Mouse (Mus musculus) heart, embryonic 16.5 days (tissue): Measurements from ENCODE around the gene Amy1. TPM values are rescaled to one million over a fixed set of nuclear protein-coding genes. Genes with fewer than 3 reads are reported as not detected.
A peak's percentile ranks its signal among the peaks of the same experiment; 100 is the strongest.
"Not testable (repeated sequence)": the region's sequence is repeated elsewhere in the genome, so short reads cannot be mapped to it uniquely, and the experiment has no call there.

Experiments
- ATAC-seq: fragments of 200-750 bp; cut with Nextera tagmentation; replicated peaks from 2 replicates; pipeline ENCODE4 v1.8.0; 2017; ENCODE audit warnings: moderate number of reproducible peaks; ENCODE audit not compliant: insufficient read depth, low FRiP score; ENCODE audit errors: extremely low read depth
- H3K27ac ChIP-seq: fragments of 300-500 bp; sonication (generic); 2 replicates; pipeline ENCODE4 v1.5.1; 2014; ENCODE audit warnings: mild to moderate bottlenecking, low read length, control low read depth, moderate library complexity
- H3K27me3 ChIP-seq: fragments of 300-500 bp; sonication (generic); 2 replicates; pipeline ENCODE4 v1.6.1; 2014; ENCODE audit warnings: low read length, mixed read lengths; ENCODE audit not compliant: control insufficient read depth, insufficient read depth
- H3K36me3 ChIP-seq: fragments of 300-500 bp; sonication (generic); 2 replicates; pipeline ENCODE4 v1.6.1; 2014; ENCODE audit not compliant: control insufficient read depth, insufficient read depth
- H3K4me1 ChIP-seq: fragments of 300-500 bp; sonication (generic); 2 replicates; pipeline ENCODE4 v1.6.1; 2014; ENCODE audit warnings: low read length, mixed read lengths; ENCODE audit not compliant: control insufficient read depth, insufficient read depth
- H3K4me2 ChIP-seq: fragments of 300-500 bp; sonication (generic); 2 replicates; pipeline ENCODE4 v1.6.1; 2014; ENCODE audit warnings: low read depth, mild to moderate bottlenecking, control low read depth, low read length
- H3K4me3 ChIP-seq: fragments of 300-500 bp; sonication (generic); 2 replicates; pipeline ENCODE4 v1.5.1; 2014; ENCODE audit warnings: mild to moderate bottlenecking, control low read depth, low read length
- H3K9ac ChIP-seq: fragments of 300-500 bp; sonication (generic); 2 replicates; pipeline ENCODE4 v1.6.1; 2014; ENCODE audit warnings: low read length, control low read depth
- H3K9me3 ChIP-seq: fragments of 300-500 bp; sonication (generic); replicated peaks from 2 replicates; pipeline ENCODE4 v1.6.1; 2016; ENCODE audit warnings: low read length; ENCODE audit not compliant: control insufficient read depth
- WGBS: fragments of 180-500 bp; shearing (Covaris S2); extraction: QIAGEN DNeasy Blood & Tissue Kit; methylation state at CpG from one replicate; pipeline ENCODE4 v1.1.7; 2014; 5-methylcytosine and 5-hydroxymethylcytosine counted together
- polyA plus RNA-seq: library from polyadenylated mRNA; unstranded; fragments of >200 nt; fragmentation: Nextera tagmentation; extraction: Ambion mirVana; gene quantifications from 2 replicates; pipeline ENCODE4 v1.2.1, GENCODE M21; 2015

The Amy1 gene
- polyA plus RNA-seq, result 1.1 and 1.4 TPM in 2 replicates

- 90% methylated on average over 2 of the region's 2 CpGs for WGBS
- peaks cover 12% of the 10 kb centered on the region for H3K36me3 ChIP-seq
- no peak within 1 kb of the TSS for H3K4me2 ChIP-seq
- H3K9me3 ChIP-seq, result no peaks in the 10 kb centered on the region
- no peak within 1 kb of the TSS for H3K9ac ChIP-seq
- no peak for ATAC-seq
- no peak within 1 kb of the TSS for H3K4me3 ChIP-seq
- no peaks in the 10 kb centered on the region for H3K4me1 ChIP-seq
- no peak within 1 kb of the TSS for H3K27ac ChIP-seq
- no peaks in the 10 kb centered on the region for H3K27me3 ChIP-seq
Measured at GRCm38 (mm10) chr3:113606599-113606998, at the start of gene Amy1. Gene Amy1 (minus strand): TSS chr3:113606699.

GRCm38 (mm10) chr3:113654335-113654734 lies 47.8 kb upstream of the Amy1 start:
- 75% methylated on average over 3 of the region's 3 CpGs for WGBS

GRCm38 (mm10) chr3:113651386-113651785 lies 44.9 kb upstream of the Amy1 start:
- H3K36me3 ChIP-seq, H3K9me3 ChIP-seq, H3K4me1 ChIP-seq, H3K4me3 ChIP-seq, ATAC-seq, H3K9ac ChIP-seq, H3K4me2 ChIP-seq, H3K27ac ChIP-seq, H3K27me3 ChIP-seq: not testable (repeated sequence)
- 37% methylated on average over 3 of the region's 3 CpGs for WGBS

More at GRCm38 (mm10) chr3:113654335-113654734, 47.8 kb upstream of the Amy1 start:
- Histone ChIP-seq H3K27ac (no peak overlapping the region), H3K9ac (no peak overlapping the region), H3K4me2 (no peak overlapping the region), H3K27me3 (no peaks in the 10 kb centered on the region), H3K9me3 (no peaks in the 10 kb centered on the region), H3K4me3 (no peak overlapping the region), H3K36me3 (no peaks in the 10 kb centered on the region), H3K4me1 (no peaks in the 10 kb centered on the region)
- no peak for ATAC-seq

- no peak overlapping the region for H3K4me2 ChIP-seq
- H3K4me1 ChIP-seq, result no peaks in the 10 kb centered on the region
- no peak overlapping the region for H3K4me3 ChIP-seq
- no peak for ATAC-seq
- no peak overlapping the region for H3K9ac ChIP-seq
- WGBS, result 69% methylated on average over 1 of the region's 1 CpGs
- H3K9me3 ChIP-seq, result no peaks in the 10 kb centered on the region
- no peaks in the 10 kb centered on the region for H3K36me3 ChIP-seq
- no peaks in the 10 kb centered on the region for H3K27me3 ChIP-seq
- no peak overlapping the region for H3K27ac ChIP-seq
Measured at GRCm38 (mm10) chr3:113639545-113639944, 33.0 kb upstream of the Amy1 start.

- no peak for ATAC-seq
- H3K27me3 ChIP-seq, result no peaks in the 10 kb centered on the region
- H3K36me3 ChIP-seq, result no peaks in the 10 kb centered on the region
- no peak overlapping the region for H3K9ac ChIP-seq
- no peak overlapping the region for H3K4me2 ChIP-seq
- no peak overlapping the region for H3K27ac ChIP-seq
- H3K4me3 ChIP-seq, result no peak overlapping the region
- H3K4me1 ChIP-seq, result peaks cover 9% of the 10 kb centered on the region; the same call in 1 of the 2 replicates
- no peaks in the 10 kb centered on the region for H3K9me3 ChIP-seq
Measured at GRCm38 (mm10) chr3:113634220-113634619, 27.7 kb upstream of the Amy1 start.

- Histone ChIP-seq H3K4me1 (peaks cover 11% of the 10 kb centered on the region; the same call in 1 of the 2 replicates), H3K27ac (no peak overlapping the region), H3K4me3 (no peak overlapping the region), H3K4me2 (no peak overlapping the region), H3K36me3 (peaks cover 3% of the 10 kb centered on the region; the same call in 1 of the 2 replicates), H3K9ac (no peak overlapping the region), H3K9me3 (no peaks in the 10 kb centered on the region), H3K27me3 (no peaks in the 10 kb centered on the region)
- ATAC-seq, result no peak
Measured at GRCm38 (mm10) chr3:113631611-113632010, 25.1 kb upstream of the Amy1 start.

- 8% methylated on average over 13 of the region's 13 CpGs for WGBS
Measured at GRCm38 (mm10) chr3:113630564-113630963, 24.1 kb upstream of the Amy1 start.

DNA sequence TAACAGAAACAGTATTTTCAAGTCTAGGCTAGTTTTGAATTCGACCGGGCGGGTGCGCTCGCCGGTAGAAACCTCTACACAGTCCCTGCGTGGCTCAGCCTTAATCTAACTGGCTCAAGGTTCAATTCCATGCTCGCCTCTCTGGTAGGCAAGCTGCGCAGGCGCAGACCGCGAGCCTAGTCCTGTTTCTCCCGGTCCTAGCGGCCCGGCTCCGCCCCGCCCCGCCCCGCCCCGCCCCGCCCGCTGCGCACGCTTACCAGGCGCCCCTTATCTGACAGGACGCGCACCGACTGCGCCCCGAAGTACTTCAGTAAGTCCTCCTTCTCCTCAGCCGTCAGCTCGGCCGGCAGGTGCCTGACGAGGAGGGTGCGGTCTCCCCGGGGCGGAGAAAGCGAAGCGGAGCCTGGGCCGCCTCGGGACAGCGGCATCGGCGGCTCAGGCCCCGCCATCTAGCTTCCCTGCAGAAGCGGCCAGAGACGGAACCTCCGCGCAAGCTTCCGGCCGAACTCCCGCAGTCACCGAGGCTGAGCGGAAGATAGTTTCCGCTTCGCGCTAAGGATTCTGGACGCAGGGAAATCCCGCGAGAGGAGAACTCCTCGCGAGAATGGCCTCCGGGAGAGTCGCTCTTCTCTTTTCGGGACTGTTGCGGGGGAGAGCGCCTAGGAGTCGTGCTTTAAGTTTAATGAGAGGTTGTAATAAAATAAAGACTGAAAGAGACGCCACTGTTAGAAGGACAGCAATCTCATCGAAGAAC lies 23.3 kb upstream of the Amy1 start, which contains the start of gene Rnpc3:
TSS of gene Rnpc3 (minus strand) at position 544 of the 754 bp plus-strand sequence.
- Histone ChIP-seq H3K4me1 (peaks cover 11% of the 10 kb centered on the region; the same call in 1 of the 2 replicates), H3K9me3 (no peaks in the 10 kb centered on the region), H3K4me3 (peak within 1 kb of the TSS; percentile 79), H3K27ac (peak within 1 kb of the TSS; percentile 100), H3K4me2 (peak within 1 kb of the TSS; percentile 79), H3K27me3 (no peaks in the 10 kb centered on the region), H3K36me3 (peaks cover 3% of the 10 kb centered on the region), H3K9ac (peak within 1 kb of the TSS; percentile 88)
- peak; percentile 98 for ATAC-seq
- WGBS, result under 1% methylated on average over 62 of the region's 70 CpGs

More at GRCm38 (mm10) chr3:113630564-113630963, 24.1 kb upstream of the Amy1 start:
- peaks cover 11% of the 10 kb centered on the region; the same call in 1 of the 2 replicates for H3K4me1 ChIP-seq
- H3K4me3 ChIP-seq, result peak overlapping the region; percentile 79
- H3K9me3 ChIP-seq, result no peaks in the 10 kb centered on the region
- peak overlapping the region; percentile 100 for H3K27ac ChIP-seq
- ATAC-seq, result no peak
- H3K36me3 ChIP-seq, result peaks cover 3% of the 10 kb centered on the region; the same call in 1 of the 2 replicates
- H3K4me2 ChIP-seq, result peak overlapping the region; percentile 79
- H3K27me3 ChIP-seq, result no peaks in the 10 kb centered on the region
- H3K9ac ChIP-seq, result peak overlapping the region; percentile 88

DNA sequence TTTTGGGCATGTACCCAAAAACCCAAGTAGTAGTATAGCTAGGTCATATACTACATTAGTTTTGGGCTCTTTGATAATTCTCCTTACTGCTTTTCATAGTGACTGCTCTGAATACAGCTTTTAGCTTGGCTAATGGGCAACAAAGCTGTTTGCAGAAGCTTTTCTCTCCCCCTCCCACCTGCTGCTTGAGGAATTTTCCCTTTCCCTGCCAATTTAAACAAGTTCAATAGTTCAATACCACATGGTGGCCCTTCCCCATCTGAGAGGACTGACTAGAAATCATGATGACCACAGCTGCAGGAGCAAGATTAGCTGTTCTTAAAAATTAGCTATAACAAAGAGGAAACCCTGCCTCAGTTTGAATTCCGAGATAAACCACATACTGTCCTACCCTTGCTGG lies 15.7 kb downstream of the Amy1 start:
- no peak overlapping the region for H3K4me3 ChIP-seq
- ATAC-seq, result no peak
- H3K27ac ChIP-seq, result no peak overlapping the region
- WGBS, result 73% methylated on average over 1 of the region's 1 CpGs
- H3K4me1 ChIP-seq, result no peaks in the 10 kb centered on the region
- no peak overlapping the region for H3K4me2 ChIP-seq
- H3K27me3 ChIP-seq, result no peaks in the 10 kb centered on the region
- no peak overlapping the region for H3K9ac ChIP-seq
- H3K9me3 ChIP-seq, result no peaks in the 10 kb centered on the region
- H3K36me3 ChIP-seq, result peaks cover 2% of the 10 kb centered on the region; the same call in 1 of the 2 replicates
